Comparison of ENCODE assay signal across 7 mouse cellular contexts in genomic region chr7:109241313-109241712, GRCm38 (mm10).
DNase-seq lines count a peak whose midpoint lies in the region; ATAC-seq and TF ChIP-seq lines count a peak whose summit lies in the region.

No protein-coding gene starts in this region.

- no peak for DNase-seq in layer of hippocampus, adult 2 months (ENCODE audit: low spot score in 2 of 2)
- no peak for DNase-seq in layer of hippocampus, adult 8-10 months (ENCODE audit: low spot score in 2 of 2)
- DNase-seq in embryo, embryonic 10.5 days (ENCODE audit: low spot score) = peak; percentile 57
- DNase-seq in midbrain, embryonic 14.5 days = peak; percentile 49
- DNase-seq in Muller cell, postnatal 12 days (ENCODE audit: inconsistent ontology term) = no peak
- DNase-seq in left cerebral cortex, adult 9 months (ENCODE audit: low spot score in 2 of 2) = no peak

- no peak overlapping the region for H3K27ac ChIP-seq in layer of hippocampus, adult 2 months
- H3K27ac ChIP-seq in hindbrain, embryonic 12.5 days = no peak overlapping the region
- peak overlapping the region; percentile 32; the same call in 1 of the 2 replicates for H3K27ac ChIP-seq in midbrain, embryonic 14.5 days (replicated peaks; ENCODE audit: low read depth, low read length)

- ATAC-seq in hindbrain, embryonic 12.5 days (ENCODE audit: low FRiP score) = peak; percentile 46
- ATAC-seq in midbrain, embryonic 14.5 days (ENCODE audit: low FRiP score, low TSS enrichment) = peak; percentile 59

- TF ChIP-seq CTCF in layer of hippocampus, adult 2 months (conservative IDR thresholded peaks at IDR 0.05) = peak; percentile 52

- no peak overlapping the region for H3K9ac ChIP-seq in hindbrain, embryonic 12.5 days
- no peak overlapping the region for H3K9ac ChIP-seq in midbrain, embryonic 14.5 days (replicated peaks; ENCODE audit: low read length)

- no peak overlapping the region for H3K4me2 ChIP-seq in hindbrain, embryonic 12.5 days (replicated peaks)
- 0 out of 2 replicates have a peak overlapping the region, but pooled peaks have one; percentile 4 for H3K4me2 ChIP-seq in midbrain, embryonic 14.5 days (ENCODE audit: low read length)

- H3K27me3 ChIP-seq in hindbrain, embryonic 12.5 days = no peaks in the 10 kb centered on the region
- H3K27me3 ChIP-seq in midbrain, embryonic 14.5 days (ENCODE audit: control insufficient read depth, insufficient read depth, low read length) = no peaks in the 10 kb centered on the region

- no peaks in the 10 kb centered on the region for H3K9me3 ChIP-seq in hindbrain, embryonic 12.5 days (replicated peaks)
- no peaks in the 10 kb centered on the region for H3K9me3 ChIP-seq in midbrain, embryonic 14.5 days (ENCODE audit: control insufficient read depth, low read length)

- H3K4me3 ChIP-seq in layer of hippocampus, adult 2 months = no peak overlapping the region
- H3K4me3 ChIP-seq in hindbrain, embryonic 12.5 days = no peak overlapping the region
- H3K4me3 ChIP-seq in midbrain, embryonic 14.5 days (replicated peaks; ENCODE audit: low read depth, low read length) = no peak overlapping the region

- no peaks in the 10 kb centered on the region for H3K36me3 ChIP-seq in hindbrain, embryonic 12.5 days
- no peaks in the 10 kb centered on the region for H3K36me3 ChIP-seq in midbrain, embryonic 14.5 days (ENCODE audit: control insufficient read depth, insufficient read depth, low read length)

- WGBS in hindbrain, embryonic 12.5 days = 13% methylated on average over 19 of the region's 19 CpGs
- 12% methylated on average over 19 of the region's 19 CpGs for WGBS in midbrain, embryonic 14.5 days

- 0 out of 2 replicates have a peak, but pooled peaks cover 6% of the 10 kb centered on the region for H3K4me1 ChIP-seq in hindbrain, embryonic 12.5 days
- peaks cover 27% of the 10 kb centered on the region for H3K4me1 ChIP-seq in midbrain, embryonic 14.5 days (ENCODE audit: control insufficient read depth, insufficient read depth, low read length)

Comparison
In these comparisons a context has a peak if more than half of its experiments do, and no peak if none do; other contexts are left out.
1. DNase-seq: peak in embryo, embryonic 10.5 days (single experiment) and midbrain, embryonic 14.5 days (single experiment); none in layer of hippocampus, adult 2 months (0 of 2), layer of hippocampus, adult 8-10 months (0 of 2), Muller cell, postnatal 12 days (single experiment) and left cerebral cortex, adult 9 months (0 of 2).